Comparison of ENCODE assay signal across 16 mouse cellular contexts in the genomic region with DNA sequence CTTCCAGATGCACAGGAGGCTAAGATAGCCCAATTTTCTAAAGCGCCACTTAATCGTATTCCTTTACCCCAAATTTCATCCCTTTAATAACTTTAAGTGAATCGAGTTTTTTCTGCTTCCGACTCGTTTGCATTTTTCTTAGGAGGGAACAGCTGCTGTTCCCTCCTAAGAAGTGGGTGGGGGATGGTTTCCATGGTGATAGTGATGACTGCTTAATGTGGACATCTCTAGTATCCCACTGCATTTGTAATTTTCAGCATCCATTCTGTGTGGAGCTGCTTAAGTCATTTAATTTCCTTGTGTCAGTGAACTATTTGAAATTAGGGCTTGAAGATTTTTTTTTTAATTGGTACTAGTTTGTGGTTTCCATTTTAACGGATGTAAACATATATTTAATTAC.
DNase-seq lines count a peak whose midpoint lies in the region; ATAC-seq and TF ChIP-seq lines count a peak whose summit lies in the region.
"Had no signal": no experiment of that assay in that cellular context is flagged by ENCODE, and none has a peak within 500 bp of the region (broad histone marks: within the 10 kb centered on the region; RNA-seq: fewer than 3 reads in every experiment).

No protein-coding gene starts in this region.

- WGBS in midbrain, embryonic 11.5 days: 72% methylated on average over 6 of the region's 6 CpGs
- WGBS in midbrain, embryonic 13.5 days: 61% methylated on average over 6 of the region's 6 CpGs
- WGBS in forebrain, embryonic 15.5 days: 41% methylated on average over 6 of the region's 6 CpGs
- 79% methylated on average over 6 of the region's 6 CpGs for WGBS in heart, embryonic 10.5 days
- WGBS in cerebellum, adult 2 months: 48% methylated on average over 6 of the region's 6 CpGs

- peak; percentile 6 for DNase-seq in embryo, embryonic 11 days
- no peak for DNase-seq in embryo, embryonic 10 days (ENCODE audit: low spot score)
- DNase-seq in midbrain, embryonic 11.5 days (ENCODE audit: low spot score, missing footprints): no peak
- DNase-seq in mesoderm, embryonic 11.5 days (ENCODE audit: low read depth, low spot score): peak; percentile 2
- DNase-seq in heart, embryonic 10.5 days (ENCODE audit: low spot score): no peak
- no peak for DNase-seq in cerebellum, adult 2 months
- DNase-seq: adrenal gland, postnatal 10 days; kidney, postnatal 25 days; liver, postnatal 0 days; lung, postnatal 4 days; thymus, postnatal 36 days had no signal

- H3K36me3 ChIP-seq in midbrain, embryonic 11.5 days (ENCODE audit: control insufficient read depth, insufficient read depth, low read length): no peaks in the 10 kb centered on the region
- no peaks in the 10 kb centered on the region for H3K36me3 ChIP-seq in midbrain, embryonic 13.5 days
- no peaks in the 10 kb centered on the region for H3K36me3 ChIP-seq in forebrain, embryonic 15.5 days
- no peaks in the 10 kb centered on the region for H3K36me3 ChIP-seq in heart, embryonic 10.5 days
- H3K36me3 ChIP-seq: limb, embryonic 13.5 days had no signal

- no peaks in the 10 kb centered on the region for H3K27me3 ChIP-seq in midbrain, embryonic 11.5 days (ENCODE audit: control insufficient read depth, insufficient read depth, low read length)
- H3K27me3 ChIP-seq in midbrain, embryonic 13.5 days: no peaks in the 10 kb centered on the region
- no peaks in the 10 kb centered on the region for H3K27me3 ChIP-seq in forebrain, embryonic 15.5 days
- H3K27me3 ChIP-seq in heart, embryonic 10.5 days (ENCODE audit: insufficient read depth, poor library complexity, severe bottlenecking): no peaks in the 10 kb centered on the region
- H3K27me3 ChIP-seq in cerebellum, adult 2 months (ENCODE audit: control insufficient read depth, insufficient read depth, low read length): no peaks in the 10 kb centered on the region
- H3K27me3 ChIP-seq: limb, embryonic 13.5 days had no signal

- peak; percentile 70; the same call in 1 of the 2 replicates for ATAC-seq in midbrain, embryonic 11.5 days (ENCODE audit: low FRiP score)
- no peak for ATAC-seq in midbrain, embryonic 13.5 days
- peak; percentile 92 for ATAC-seq in forebrain, embryonic 15.5 days (replicated peaks)
- ATAC-seq: inflammation-experienced regulatory T-cells, adult 6 months; liver, postnatal 0 days had no signal

- TF ChIP-seq CTCF in cerebellum, adult 2 months (IDR thresholded peaks at IDR 0.05; ENCODE audit: borderline replicate concordance, insufficient read depth, low read depth, low read length): no peak

- H3K9ac ChIP-seq in midbrain, embryonic 11.5 days (ENCODE audit: low read length): no peak overlapping the region
- H3K9ac ChIP-seq in midbrain, embryonic 13.5 days (replicated peaks): no peak overlapping the region
- H3K9ac ChIP-seq in forebrain, embryonic 15.5 days (replicated peaks): no peak overlapping the region
- H3K9ac ChIP-seq: limb, embryonic 13.5 days; liver, postnatal 0 days had no signal

- peaks cover 3% of the 10 kb centered on the region; the same call in 1 of the 2 replicates for H3K4me1 ChIP-seq in midbrain, embryonic 11.5 days (ENCODE audit: control insufficient read depth, insufficient read depth, low read length)
- H3K4me1 ChIP-seq in midbrain, embryonic 13.5 days (replicated peaks): peaks cover 6% of the 10 kb centered on the region
- H3K4me1 ChIP-seq in forebrain, embryonic 15.5 days: no peaks in the 10 kb centered on the region
- H3K4me1 ChIP-seq in heart, embryonic 10.5 days: no peaks in the 10 kb centered on the region
- no peaks in the 10 kb centered on the region for H3K4me1 ChIP-seq in cerebellum, adult 2 months (ENCODE audit: control insufficient read depth, insufficient read depth, low read length)
- H3K4me1 ChIP-seq: limb, embryonic 13.5 days had no signal

- no peaks in the 10 kb centered on the region for H3K9me3 ChIP-seq in midbrain, embryonic 11.5 days (ENCODE audit: control insufficient read depth, low read length)
- no peaks in the 10 kb centered on the region for H3K9me3 ChIP-seq in midbrain, embryonic 13.5 days
- H3K9me3 ChIP-seq in forebrain, embryonic 15.5 days: no peaks in the 10 kb centered on the region
- H3K9me3 ChIP-seq in heart, embryonic 10.5 days: no peaks in the 10 kb centered on the region
- H3K9me3 ChIP-seq: limb, embryonic 13.5 days had no signal

- no peak for TF ChIP-seq POLR2A in cerebellum, adult 2 months (IDR thresholded peaks at IDR 0.05; ENCODE audit: borderline replicate concordance, insufficient read depth, low read length)

- no peak overlapping the region for H3K27ac ChIP-seq in midbrain, embryonic 11.5 days (ENCODE audit: low read depth, low read length)
- no peak overlapping the region for H3K27ac ChIP-seq in midbrain, embryonic 13.5 days
- H3K27ac ChIP-seq in forebrain, embryonic 15.5 days (replicated peaks): no peak overlapping the region
- H3K27ac ChIP-seq in heart, embryonic 10.5 days: no peak overlapping the region
- no peak overlapping the region for H3K27ac ChIP-seq in cerebellum, adult 2 months (ENCODE audit: insufficient read depth, low read length)
- H3K27ac ChIP-seq: limb, embryonic 13.5 days had no signal

- no peak overlapping the region for H3K4me2 ChIP-seq in midbrain, embryonic 11.5 days
- no peak overlapping the region for H3K4me2 ChIP-seq in midbrain, embryonic 13.5 days (replicated peaks)
- H3K4me2 ChIP-seq in forebrain, embryonic 15.5 days (replicated peaks): no peak overlapping the region
- H3K4me2 ChIP-seq: limb, embryonic 13.5 days had no signal

- no peak overlapping the region for H3K4me3 ChIP-seq in midbrain, embryonic 11.5 days (ENCODE audit: low read depth, low read length)
- no peak overlapping the region for H3K4me3 ChIP-seq in midbrain, embryonic 13.5 days (replicated peaks)
- H3K4me3 ChIP-seq in forebrain, embryonic 15.5 days: no peak overlapping the region
- H3K4me3 ChIP-seq in heart, embryonic 10.5 days: no peak overlapping the region
- no peak overlapping the region for H3K4me3 ChIP-seq in cerebellum, adult 2 months (replicated peaks; ENCODE audit: insufficient read depth, low read depth, low read length)
- H3K4me3 ChIP-seq: limb, embryonic 13.5 days; myocyte had no signal

Comparison
In these comparisons a context has a peak if more than half of its experiments do, and no peak if none do; other contexts are left out.
1. DNase-seq: peak in embryo, embryonic 11 days (single experiment) and mesoderm, embryonic 11.5 days (single experiment); none in embryo, embryonic 10 days (single experiment), midbrain, embryonic 11.5 days (single experiment), heart, embryonic 10.5 days (single experiment) and cerebellum, adult 2 months (0 of 2).